Mouse (Mus musculus) thymus, postnatal 36 days (tissue): ENCODE data around the gene Wnt9a.
"Not testable (repeated sequence)": the region's sequence is repeated elsewhere in the genome, so short reads cannot be mapped to it uniquely, and the experiment has no call there.

Experiments used
- DNase-seq, 2 experiments: peaks; one replicate each; pipeline ENCODE4 v3.0.0; 2022; ENCODE audit warnings: mixed read lengths in 2 of 2

Gene Wnt9a

DNA sequence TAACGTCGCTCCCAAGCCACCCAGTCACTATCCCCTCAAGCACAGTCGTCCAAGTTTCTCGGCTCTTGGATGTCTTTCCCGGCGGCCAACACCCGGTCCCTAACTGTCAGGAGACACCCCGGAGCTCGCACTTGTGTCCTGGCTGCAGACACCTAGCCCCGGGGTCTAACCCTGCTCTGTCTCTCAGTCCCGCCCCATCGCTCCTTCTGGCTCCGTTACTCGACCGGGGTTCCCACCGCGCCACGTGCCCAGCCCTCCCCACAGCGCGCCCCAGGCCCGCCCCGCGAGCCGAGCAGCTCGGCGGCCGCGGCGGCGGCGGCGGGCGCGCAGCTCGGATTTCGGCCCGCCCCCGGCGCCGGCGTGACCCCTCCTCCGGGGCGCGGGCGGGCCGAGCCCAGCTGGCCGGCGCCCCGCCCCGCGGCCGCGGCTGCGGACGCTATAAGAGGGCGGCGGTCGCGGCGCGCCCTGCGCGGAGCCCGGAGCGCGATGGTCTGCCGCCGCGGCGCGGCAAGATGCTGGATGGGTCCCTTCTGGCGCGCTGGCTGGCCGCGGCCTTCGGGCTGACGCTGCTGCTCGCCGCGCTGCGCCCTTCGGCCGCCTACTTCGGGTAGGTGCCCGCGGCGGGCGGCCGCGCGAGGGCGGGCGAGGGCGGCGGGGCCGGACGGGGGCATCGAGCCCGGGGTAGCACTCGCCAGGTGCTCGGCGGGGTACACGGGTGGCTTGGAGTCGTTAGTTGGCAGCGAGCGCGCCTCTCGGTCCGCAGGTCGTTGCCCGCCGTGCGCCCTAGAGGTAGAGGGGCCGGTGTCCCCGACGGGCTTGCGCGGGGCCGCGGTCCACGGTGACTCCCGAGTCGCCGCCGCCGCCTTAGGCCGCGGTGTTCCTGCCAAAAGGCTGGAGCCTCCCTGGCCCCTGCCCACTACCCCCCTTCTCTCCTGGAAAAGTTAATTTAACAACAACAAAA is at the start of gene Wnt9a:
Wnt9a (plus strand) TSS at position 468 of the 961 bp plus-strand sequence.
- DNase-seq: no peak

DNA sequence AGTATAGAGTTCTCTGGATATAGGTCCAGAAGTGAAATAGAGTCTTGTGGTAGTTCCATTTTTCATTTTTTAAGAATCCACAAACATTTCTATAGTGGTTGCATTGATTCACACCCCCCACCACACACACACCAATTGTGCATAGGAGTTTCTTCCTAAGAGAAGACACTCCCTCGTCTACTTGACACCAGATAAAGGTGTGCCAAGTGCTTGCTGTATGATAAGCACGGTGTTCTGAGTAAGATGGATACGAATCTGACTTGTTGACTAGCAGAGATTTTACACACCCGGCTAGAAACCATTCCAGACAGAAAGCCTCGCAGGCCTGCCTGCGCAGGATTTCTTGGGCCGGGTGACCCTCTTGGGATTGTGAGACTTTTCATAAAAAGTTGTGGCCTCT is 47.1 kb upstream of the Wnt9a start:
- DNase-seq: no peak

DNA sequence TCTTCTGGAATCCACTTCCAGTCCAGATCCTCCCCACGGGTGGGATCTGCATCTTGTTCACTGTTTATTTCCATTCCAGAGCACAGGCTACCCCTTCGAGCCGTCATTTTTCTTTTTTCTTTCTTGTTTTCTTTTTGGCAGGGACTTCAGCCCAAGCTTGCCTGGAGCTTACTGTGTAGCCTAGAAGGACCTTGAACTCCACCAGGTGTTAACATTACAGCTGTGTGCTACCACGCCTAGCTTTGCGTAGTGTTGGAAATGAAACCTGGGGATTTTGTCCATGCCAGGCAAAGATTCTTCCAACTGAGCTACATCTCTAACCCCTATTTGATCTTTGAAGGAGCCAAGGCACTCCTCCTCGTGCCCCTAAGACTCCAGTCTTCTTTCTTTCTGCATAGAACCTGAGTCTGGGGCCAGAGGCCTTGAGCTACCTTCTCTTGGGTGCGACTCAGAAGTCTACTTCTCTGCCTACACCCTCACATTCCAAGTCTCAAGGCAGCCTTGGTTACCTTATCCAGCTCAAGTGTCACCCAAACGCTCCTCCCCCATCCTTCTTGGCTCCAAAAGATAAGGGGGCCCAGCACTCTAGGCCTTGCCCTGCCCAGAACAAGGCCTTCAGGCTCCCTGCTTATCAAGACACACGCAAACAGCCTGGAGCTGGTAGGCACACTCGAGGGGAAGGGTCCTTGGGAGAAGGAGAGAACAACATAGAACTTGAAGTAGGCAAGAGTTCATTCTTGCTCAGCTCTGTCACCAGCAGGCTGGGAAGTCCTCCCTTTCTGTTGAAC is 45.8 kb upstream of the Wnt9a start:
- no peak for DNase-seq

DNA sequence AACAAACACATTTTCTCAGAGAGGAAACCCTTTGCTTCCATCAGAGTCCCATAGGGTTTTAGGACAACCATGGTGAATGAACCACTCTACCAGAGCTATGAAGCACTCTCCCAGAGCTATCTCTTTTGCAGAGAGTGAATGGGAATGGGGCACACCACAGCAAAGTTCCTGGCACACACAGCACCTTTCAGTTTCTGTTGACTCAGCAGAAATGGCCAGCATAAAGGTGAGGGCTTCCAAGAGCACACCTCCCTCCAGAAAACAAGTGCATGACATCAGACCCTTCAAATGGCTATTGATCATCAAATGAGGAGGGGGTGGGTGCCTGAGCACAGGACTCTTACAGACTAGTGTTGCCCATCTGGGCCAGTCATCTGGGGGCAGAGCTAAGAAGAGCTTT is 44.4 kb upstream of the Wnt9a start:
- DNase-seq: no peak

DNA sequence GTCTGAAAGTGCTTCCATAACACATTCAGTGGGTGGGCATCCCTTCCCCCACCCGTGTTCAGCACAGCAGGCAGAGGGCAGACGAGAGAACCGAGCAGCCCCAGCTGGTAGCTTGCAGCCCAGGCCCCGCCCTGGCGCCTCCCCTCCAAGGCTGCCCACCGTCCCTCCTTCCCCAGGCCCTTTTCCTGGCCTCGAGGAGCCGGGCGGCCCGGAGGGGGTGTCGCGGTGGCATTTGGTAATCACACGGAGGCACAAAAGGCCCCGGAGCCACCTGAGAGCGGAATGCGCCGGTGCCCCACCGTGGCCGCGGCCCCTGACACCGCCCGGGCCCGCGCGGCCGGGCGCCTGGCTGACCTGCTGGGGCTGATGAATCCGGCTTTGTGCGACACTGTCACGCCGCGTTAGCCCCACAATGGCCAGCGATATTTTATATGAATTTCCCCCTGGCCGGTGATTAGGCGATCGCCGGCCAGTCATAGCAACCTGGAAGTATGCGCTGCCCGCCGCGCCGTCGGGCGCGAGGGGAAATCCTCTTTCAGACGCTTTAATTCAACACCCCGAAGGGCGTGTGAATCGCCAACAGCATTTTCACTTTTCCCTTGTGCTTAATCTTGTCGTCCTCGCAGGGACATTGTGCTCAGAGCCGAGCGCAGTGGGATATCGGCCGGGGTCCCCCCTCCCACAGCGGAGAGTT is 42.7 kb upstream of the Wnt9a start:
- no peak for DNase-seq

DNA sequence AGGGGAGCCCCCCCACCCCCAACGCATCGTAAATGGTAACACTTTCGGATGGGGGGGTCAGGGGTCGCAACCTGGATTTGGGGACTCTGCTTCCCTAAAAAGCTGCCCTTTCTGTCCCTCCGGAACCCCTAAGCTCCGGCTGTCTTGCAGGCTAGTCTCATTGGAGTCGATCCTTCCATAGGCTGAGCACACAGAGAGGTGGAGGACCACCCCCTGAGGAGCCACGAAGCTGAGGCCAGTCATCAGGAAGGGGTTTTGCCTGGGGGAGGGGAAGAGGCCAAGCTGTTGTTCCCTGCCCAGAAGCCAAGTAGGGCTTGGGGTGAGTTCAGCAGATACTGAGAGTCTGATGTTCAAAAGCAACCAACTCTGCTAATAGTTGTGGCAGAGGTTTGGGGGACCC is 42.1 kb upstream of the Wnt9a start:
- no peak for DNase-seq

DNA sequence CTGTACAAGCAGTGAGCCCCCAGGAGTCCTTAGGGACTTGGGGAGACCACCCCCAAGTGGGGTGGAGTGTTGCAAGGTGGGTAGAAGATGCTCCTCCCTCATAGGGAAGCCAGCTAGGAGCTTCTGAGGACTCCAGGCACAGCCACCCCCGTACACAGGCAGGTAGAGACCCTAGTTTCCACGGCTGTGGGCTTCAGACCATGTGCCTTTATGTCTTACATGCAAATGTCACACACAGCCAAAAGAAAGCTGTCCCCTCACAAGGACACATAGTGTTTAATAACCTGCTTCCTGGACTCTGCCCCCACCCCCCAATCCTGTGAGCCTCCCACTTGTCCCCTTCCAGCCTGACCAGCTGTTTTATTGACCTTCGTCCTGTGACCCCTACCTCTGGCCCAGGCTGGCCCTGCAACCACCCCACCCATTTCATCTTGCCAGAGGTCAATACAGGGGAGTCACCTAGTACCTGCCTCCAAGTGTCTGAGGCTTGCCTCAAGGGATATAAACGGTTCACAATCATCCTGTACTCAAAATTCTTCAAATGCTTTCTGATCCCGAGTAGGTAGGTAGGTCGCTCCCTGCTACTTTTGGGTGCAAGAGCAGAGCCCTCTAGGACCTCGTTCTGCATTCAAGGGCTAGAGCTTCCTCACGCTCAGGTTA is 41.4 kb upstream of the Wnt9a start:
- no peak for DNase-seq

DNA sequence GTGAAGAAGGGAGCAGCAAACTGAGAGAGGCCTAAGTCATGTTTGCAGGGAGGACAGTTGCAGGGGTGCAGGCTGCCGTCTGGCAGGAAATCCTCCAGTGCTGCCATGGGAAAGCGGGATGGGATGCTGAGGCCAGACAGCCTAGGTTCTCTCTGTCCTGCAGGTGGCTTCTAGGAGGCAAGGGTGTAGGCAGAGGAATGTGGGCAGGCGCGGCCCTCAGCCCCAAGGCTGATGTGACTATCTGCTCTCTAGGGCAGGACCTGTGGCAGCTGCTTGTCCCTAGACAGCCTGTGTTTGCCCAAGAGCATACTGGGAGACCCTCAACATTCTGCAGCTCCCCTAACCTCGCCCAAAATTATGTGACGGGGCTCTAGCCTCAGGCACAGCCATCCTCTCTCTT is 40.0 kb upstream of the Wnt9a start:
- DNase-seq: no peak

DNA sequence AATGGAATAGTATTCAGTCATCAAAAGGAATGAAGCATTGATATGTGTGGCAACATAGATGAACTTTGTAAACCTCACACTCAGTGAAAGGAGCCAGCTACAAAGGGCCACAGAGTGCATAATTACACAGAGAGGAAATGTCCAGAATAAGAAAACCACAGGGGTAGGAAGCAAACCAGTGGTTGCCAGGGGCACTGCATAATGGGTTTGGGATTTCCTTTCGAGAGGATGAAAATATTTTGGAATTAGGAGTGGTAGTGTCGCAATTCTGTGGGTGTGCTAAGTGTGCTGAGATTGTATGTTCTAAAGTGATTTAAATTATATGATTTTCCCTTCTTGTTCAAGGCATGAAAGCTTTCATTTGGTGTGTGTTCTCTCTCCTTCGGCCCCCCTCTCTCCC is 32.5 kb upstream of the Wnt9a start:
- DNase-seq: no peak

DNA sequence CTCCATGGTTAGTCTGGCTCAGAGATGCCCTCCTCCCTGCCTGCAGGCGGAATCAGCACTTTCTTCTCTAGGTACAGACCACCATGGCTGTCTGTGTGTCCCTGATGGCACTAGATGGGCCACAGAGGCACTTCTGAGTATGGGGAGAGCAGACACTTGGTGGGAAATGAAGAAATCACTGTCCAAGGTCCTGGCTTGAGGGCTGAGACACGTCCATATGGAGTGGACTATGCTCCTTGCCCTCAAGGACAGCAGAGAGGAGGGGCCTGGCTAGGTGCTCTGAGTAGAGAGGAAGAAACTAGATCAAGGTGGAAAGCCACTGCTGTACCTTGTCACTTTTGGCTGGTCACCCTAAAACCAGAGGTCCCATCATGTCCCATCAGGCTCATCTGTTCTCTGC is 29.9 kb upstream of the Wnt9a start:
- no peak for DNase-seq

DNA sequence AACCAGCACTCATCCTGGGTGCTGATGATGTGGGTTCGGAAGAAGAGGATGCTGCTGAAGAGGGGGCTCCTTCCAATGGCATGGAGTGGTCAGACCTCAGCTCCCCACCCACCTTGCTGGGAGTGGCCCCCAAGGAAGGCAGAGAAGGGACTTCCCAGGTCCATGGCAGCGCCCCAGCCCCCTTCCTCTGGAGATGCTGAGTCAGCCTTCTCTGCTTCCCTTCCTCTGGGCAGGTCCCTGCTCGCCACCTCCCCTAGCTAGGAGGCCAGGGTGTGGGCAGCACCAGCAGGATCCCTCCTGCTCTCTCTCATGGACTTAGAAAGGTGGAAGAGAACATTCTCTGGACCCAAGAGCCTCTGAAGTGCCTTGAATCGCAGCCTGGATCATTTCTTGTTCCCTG is 28.7 kb upstream of the Wnt9a start:
- DNase-seq: no peak

DNA sequence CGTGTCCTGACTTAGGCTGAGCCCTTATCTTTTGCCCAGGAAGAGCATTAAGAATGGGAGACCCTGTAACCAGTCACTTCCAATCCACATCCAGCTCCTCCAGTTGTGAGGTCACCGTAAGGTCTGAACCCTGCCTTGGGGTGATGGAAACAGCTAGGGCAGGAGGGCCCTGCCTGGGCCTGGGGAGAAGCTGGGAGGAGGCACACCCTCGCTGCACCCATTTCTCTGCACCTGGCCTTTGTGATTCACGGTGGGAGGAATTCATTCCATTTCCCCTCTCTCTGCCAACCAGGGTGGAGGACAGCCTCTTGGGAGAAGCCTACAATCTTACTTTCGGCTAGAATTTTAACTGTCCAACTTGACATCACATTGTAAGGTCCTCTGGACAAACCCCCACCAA is 24.6 kb upstream of the Wnt9a start:
- no peak for DNase-seq

DNA sequence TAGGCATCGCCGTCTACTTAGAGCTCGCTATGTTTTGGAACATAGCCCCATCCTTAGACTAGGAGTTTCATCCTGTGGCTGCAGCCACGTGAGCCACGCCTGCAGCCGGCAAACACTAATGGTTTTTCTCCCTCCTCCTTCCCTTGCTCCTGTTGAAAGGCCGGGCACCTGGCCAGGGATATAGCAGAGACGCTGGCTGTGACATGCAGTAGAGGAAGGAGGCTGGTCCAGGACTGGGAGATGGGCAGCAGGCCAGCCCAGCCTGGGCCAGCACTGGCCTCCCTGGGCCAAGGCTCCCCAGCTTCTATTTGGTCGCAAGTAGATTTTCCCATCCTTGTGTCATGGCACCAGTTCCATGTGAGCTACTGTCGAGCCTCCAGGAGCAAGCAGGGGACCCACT is 23.8 kb upstream of the Wnt9a start:
- no peak for DNase-seq

DNA sequence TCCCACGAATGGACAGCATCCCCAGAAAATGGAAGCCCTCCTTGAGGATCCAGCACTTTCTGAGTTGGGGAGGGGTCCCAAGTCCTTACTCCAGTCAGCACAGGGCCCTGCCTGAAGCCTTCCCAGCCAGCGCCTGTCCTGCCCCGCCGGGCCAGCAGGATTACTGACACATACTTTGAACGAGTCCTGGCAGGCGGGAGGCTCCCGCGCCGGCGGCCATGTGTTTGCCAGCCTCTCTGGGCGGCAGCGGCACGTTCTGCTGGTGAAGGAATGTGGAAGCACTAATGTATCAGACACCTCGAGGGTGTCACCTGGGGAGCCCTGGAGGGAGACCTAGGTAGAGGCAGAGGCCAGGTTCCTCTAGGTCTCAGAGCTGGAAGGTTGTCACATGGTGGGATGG is 22.6 kb upstream of the Wnt9a start:
- no peak for DNase-seq

DNA sequence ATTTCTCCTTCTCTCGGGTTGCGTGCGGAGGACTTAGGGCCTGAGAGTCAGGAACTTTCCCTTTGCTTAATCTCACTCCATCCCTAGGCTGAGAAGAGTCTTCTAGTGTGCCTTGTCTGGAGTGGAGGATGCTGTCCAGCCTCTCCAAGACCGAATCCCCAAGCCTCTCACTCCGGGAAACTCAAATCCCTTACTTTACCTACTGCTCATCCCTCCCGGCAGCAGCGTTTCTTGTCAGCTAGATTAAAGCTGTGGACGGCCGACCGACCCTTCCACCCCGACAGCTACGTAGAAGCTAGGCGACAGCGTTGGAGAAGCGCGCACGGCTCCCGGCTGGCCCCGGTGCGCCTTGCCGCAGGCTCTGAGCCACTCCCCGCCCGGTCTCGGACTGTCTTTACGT is 17.0 kb upstream of the Wnt9a start:
- no peak for DNase-seq

DNA sequence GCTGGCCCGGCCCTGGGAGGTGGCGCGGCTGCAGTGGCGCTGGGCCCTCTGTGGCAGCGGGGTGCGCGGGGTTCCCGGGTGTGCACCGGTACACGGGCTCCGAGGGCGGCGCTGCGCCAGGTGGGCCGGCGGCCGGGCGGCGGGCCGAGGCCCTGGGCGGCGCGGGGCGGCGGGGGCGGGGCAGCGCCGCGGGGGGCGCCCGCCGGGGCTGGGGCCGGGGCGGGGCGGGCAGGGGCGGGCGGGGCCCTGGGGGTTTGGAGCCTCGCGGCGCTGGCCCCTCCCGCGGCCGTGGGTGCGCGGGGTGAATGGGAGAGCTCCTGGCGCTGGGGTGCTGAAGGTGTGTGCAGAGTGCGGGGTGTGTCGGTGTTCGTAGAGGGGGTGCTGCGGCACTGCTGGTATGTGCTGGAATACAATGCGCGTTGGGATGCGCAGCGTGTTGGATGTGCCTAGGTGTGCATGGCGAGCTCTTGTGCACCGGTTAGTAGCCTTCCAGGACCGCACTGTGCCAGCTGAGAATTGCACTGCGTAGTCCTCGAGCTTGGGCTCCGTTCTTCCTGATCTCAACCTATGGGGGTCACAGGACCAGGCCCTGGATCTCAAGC is 15.9 kb upstream of the Wnt9a start, which contains the start of gene Wnt3a:
Wnt3a (minus strand) TSS at position 51 of the 602 bp plus-strand sequence.
- DNase-seq: no peak

DNA sequence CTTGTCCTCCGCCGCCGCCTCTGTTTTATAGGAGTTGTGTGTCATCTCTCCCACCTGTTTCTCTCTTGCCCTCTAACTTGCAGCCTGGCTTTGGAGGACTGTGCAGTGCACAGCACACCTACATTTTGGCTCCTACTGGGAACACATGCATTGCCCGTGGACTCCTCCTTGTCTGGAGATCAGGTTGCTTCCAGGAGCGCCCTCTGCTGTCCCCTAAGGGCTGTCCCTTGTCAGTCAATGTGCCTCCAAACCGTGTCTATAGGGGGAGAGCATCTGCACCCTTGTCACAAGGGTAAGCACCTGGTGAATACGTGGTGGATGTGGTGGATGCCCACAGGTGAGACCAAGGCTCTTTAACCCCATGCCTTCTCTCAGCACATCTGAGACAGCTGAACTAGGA is 13.1 kb upstream of the Wnt9a start:
- peak; percentile 46 to 50 for DNase-seq

DNA sequence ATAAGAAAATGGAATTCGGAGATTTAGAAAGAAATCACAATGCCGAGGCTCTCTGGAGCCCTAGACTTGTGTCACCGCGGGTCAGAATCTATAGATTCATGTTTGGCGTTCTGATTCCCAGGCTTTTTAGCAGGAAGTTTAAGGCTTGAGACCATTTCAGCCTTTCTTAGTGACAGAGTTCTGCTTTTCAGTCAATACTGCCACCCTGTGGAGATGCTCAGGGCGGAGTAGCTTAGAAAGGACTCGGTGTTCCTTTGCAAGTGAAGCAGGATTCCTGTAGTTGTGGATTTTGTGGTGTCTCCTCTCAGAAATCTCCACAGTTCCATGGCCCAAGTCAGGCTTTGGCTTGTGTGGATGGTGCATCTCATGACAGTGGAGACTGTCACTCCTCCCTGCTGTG is 8.8 kb upstream of the Wnt9a start:
- DNase-seq: no peak

DNA sequence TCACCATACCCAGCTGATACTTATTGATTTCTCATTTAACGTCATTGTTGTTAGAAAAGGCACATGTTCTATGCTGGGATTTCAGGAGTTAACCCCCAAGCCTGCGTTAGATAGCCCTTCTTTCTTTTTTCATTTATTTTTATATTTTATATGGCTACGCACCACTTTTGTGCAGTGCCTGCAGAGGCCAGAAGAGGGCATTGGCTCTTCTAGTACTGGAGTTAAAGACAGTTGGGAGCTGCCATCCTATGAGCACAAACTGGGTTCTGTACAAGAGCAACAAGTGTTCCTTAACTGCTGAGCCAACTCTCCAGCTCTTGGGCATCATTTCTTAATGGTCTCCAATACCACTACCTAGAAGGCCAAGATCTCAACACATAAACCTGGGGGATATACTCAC is 6.5 kb upstream of the Wnt9a start:
- peak; percentile 24 to 34 for DNase-seq

DNA sequence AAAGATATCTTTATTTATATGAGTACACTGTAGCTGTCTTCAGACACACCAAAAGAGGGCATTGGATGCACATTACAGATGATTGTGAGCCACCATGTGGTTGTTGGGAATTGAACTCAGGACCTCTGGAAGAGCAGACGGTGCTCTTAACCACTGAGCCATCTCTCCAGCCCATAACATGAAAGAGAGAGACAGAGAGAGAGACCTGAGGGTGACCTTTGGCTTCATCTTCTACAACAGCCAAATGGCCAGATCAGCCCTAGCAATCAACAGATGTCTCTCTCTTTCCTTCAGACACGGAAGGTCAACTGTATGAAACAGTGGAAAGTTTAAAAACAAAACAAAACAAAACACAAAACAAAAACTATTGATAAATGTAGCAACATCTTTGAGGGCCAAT is 5.7 kb upstream of the Wnt9a start:
- DNase-seq: not testable (repeated sequence)

DNA sequence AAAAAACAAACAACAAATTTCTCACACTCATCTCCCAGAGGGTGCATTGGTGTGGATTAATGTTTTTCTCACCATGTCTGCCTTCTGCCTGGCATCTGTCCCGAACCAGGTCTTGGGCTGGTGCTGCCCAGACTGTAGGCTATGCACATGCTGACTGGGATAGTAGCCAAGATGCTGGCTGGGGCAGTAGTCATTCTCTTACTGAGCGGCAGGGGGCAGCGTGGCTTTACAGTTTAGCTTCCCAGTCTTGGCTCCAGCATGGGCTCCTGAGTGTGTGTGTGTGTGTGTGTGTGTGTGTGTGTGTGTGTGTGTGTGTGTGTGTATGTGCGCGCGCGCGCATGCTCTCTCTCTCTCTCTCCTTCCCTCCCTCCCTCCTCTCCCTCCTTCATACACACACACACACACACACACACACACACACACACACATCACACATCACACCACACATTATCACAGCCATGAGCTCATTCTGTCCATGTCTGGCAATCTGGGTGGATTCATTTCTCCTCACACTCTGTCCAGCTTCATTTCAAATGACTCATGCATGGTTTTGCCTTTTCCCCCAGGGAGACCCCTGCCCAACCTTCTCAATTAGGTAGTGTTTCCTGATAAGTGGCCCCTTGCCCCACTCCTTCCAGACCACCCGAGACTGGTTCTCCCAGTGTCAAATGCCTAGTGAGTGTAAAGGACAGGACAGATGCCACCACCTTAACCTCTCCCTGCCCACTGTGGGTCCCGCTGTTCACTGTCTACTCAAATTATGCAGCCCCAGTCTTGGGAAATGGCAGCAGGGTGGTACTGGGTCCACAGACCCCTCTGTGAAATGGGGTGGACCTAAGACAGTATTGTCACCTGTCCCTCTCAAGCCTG is 3.8 kb upstream of the Wnt9a start:
- peak; percentile 60 for DNase-seq
